Mouse (Mus musculus): Measurements from ENCODE around the gene Ptov1. TPM values are rescaled to one million over a fixed set of nuclear protein-coding genes. Genes with fewer than 3 reads are reported as not detected.

Gene Ptov1
- total and polyA plus RNA-seq, 3 experiments = 46.4 to 168 TPM; not detected in 1

- no peaks in the 10 kb centered on the region; a peak in 1 of 4 replicates for H3K36me3 ChIP-seq (ENCODE audit: control insufficient read depth in 1 of 2, insufficient read depth in 2 of 2, low read length in 2 of 2)
- DNase-seq (ENCODE audit: low read depth, low spot score) = no peak
- no peak overlapping the region for H3K9ac ChIP-seq (ENCODE audit: control insufficient read depth, low read depth, low read length, poor library complexity, severe bottlenecking)
- no peak overlapping the region for H3K4me3 ChIP-seq (ENCODE audit: control insufficient read depth in 1 of 2, insufficient read depth in 1 of 2, low read depth in 2 of 2, low read length in 2 of 2)
- TF ChIP-seq POLR2AphosphoS5 (IDR thresholded peaks at IDR 0.05; ENCODE audit: borderline replicate concordance, low read depth, low read length) (no peak), HCFC1 (IDR thresholded peaks at IDR 0.05; ENCODE audit: low read depth, low read length) (no peak), ZNF384 (IDR thresholded peaks at IDR 0.05; ENCODE audit: low read depth, low read length) (no peak), GABPA (IDR thresholded peaks at IDR 0.05; ENCODE audit: low read depth, low read length) (no peak), RAD21 (IDR thresholded peaks at IDR 0.05; ENCODE audit: low read depth, low read length) (no peak), MAZ (IDR thresholded peaks at IDR 0.05; ENCODE audit: low read depth, low read length) (no peak), POLR2A (IDR thresholded peaks at IDR 0.05; ENCODE audit: control insufficient read depth in 1 of 2, insufficient read depth in 1 of 2, low read depth in 1 of 2, low read length in 2 of 2, poor library complexity in 1 of 2) (no peak), SMC3 (IDR thresholded peaks at IDR 0.05; ENCODE audit: low read depth, low read length) (no peak), ELF1 (IDR thresholded peaks at IDR 0.05; ENCODE audit: low read depth, low read length) (no peak), USF1 (IDR thresholded peaks at IDR 0.05; ENCODE audit: low read depth, low read length) (no peak), ETS1 (IDR thresholded peaks at IDR 0.05; ENCODE audit: low read depth, low read length) (no peak), CHD1 (IDR thresholded peaks at IDR 0.05; ENCODE audit: low read depth, low read length) (no peak), TAL1 (IDR thresholded peaks at IDR 0.05; ENCODE audit: low read length) (no peak), USF2 (IDR thresholded peaks at IDR 0.05; ENCODE audit: borderline replicate concordance in 1 of 2, insufficient read depth in 1 of 2, low read depth in 1 of 2, low read length in 2 of 2) (no peak), CTCF (IDR thresholded peaks at IDR 0.05 in 2 of 3, conservative IDR thresholded peaks at IDR 0.05 in 1 of 3; ENCODE audit: control insufficient read depth in 1 of 3, insufficient read depth in 1 of 3, low read depth in 2 of 3, low read length in 3 of 3, poor library complexity in 1 of 3, severe bottlenecking in 1 of 3) (no peak), POLR2AphosphoS2 (IDR thresholded peaks at IDR 0.05; ENCODE audit: low read length) (no peak), MAFK (IDR thresholded peaks at IDR 0.05; ENCODE audit: borderline replicate concordance, low read depth, low read length) (no peak), SIN3A (IDR thresholded peaks at IDR 0.05; ENCODE audit: low read length) (no peak), ZC3H11A (IDR thresholded peaks at IDR 0.05; ENCODE audit: low read depth, low read length) (no peak)
- peaks cover 9% of the 10 kb centered on the region for H3K79me2 ChIP-seq (ENCODE audit: control insufficient read depth, insufficient read depth, low read length, poor library complexity)
- no peak overlapping the region for H3K27ac ChIP-seq (ENCODE audit: control insufficient read depth, low read depth, low read length)
- H3K9me3 ChIP-seq (replicated peaks; ENCODE audit: insufficient read depth, low read length) = no peaks in the 10 kb centered on the region
- H3K4me1 ChIP-seq (ENCODE audit: control insufficient read depth in 1 of 2, insufficient read depth in 2 of 2, low read length in 2 of 2) = peaks cover 3 to 4% of the 10 kb centered on the region in 2 experiments; a peak in 3 of 4 replicates
- H3K27me3 ChIP-seq (ENCODE audit: control insufficient read depth in 1 of 2, insufficient read depth in 2 of 2, low read length in 2 of 2) = no peaks in the 10 kb centered on the region
Measured at GRCm38 (mm10) chr7:44867010-44867702, 2.4 kb downstream of the Ptov1 start.
